Mouse (Mus musculus) small intestine, adult 2 months (tissue): ENCODE results near the gene Amh.

Source experiments
- CTCF ChIP-seq: fragments of 200-500 bp; IDR thresholded peaks from 2 replicates; pipeline ENCODE4 v1.5.1; 2012; ENCODE audit warnings: low read depth, mild to moderate bottlenecking, control low read depth, inconsistent platforms, low read length, moderate library complexity, mixed read lengths; ENCODE audit not compliant: insufficient replicate concordance, insufficient read length; ENCODE audit errors: extremely low read depth
- POLR2A ChIP-seq: fragments of 200-500 bp; IDR thresholded peaks from 2 replicates; pipeline ENCODE4 v1.6.1; 2012; ENCODE audit warnings: low read depth, mild to moderate bottlenecking, control low read depth, inconsistent platforms, low read length, moderate library complexity

- TF ChIP-seq CTCF (no peak), POLR2A (no peak)
Measured at GRCm38 (mm10) chr10:80756967-80757366, 48.1 kb upstream of the Amh start.
